Mouse (Mus musculus) adrenal gland, adult (tissue): ENCODE measurements around the gene Phtf2.
A peak's percentile ranks its signal among the peaks of the same experiment; 100 is the strongest.
"Not testable (repeated sequence)": the region's sequence is repeated elsewhere in the genome, so short reads cannot be mapped to it uniquely, and the experiment has no call there.

Source experiments
- DNase-seq, 2 experiments: peaks; one replicate each; pipeline ENCODE4 v3.0.0; 2022 to 2023; ENCODE audit warnings: low spot score in 1 of 2; ENCODE audit not compliant: inconsistent age in 2 of 2

Gene Phtf2

GRCm38 (mm10) chr5:20778274-20778984 is 103.5 kb downstream of the Phtf2 start:
- peak; percentile 11 to 34 for DNase-seq

- peak in 1 of 2 experiments; percentile 63 for DNase-seq
These were observed 108.6 kb downstream of the Phtf2 start for GRCm38 (mm10) chr5:20773341-20773740.

GRCm38 (mm10) chr5:20765365-20765920 is 116.5 kb downstream of the Phtf2 start:
- DNase-seq, result no peak

- DNase-seq, result not testable (repeated sequence)
These were observed 119.5 kb downstream of the Phtf2 start for GRCm38 (mm10) chr5:20762441-20762840.

GRCm38 (mm10) chr5:20760368-20761162 is 121.4 kb downstream of the Phtf2 start:
- peak in 1 of 2 experiments; percentile 29 for DNase-seq

GRCm38 (mm10) chr5:20759771-20760170 is 122.2 kb downstream of the Phtf2 start:
- DNase-seq, result no peak

GRCm38 (mm10) chr5:20753963-20754362 is 128.0 kb downstream of the Phtf2 start:
- no peak for DNase-seq

GRCm38 (mm10) chr5:20753096-20753495 is 128.8 kb downstream of the Phtf2 start:
- DNase-seq, result no peak

- no peak for DNase-seq
These were observed 130.2 kb downstream of the Phtf2 start for GRCm38 (mm10) chr5:20751696-20752095.

GRCm38 (mm10) chr5:20751000-20751399 is 130.9 kb downstream of the Phtf2 start:
- no peak for DNase-seq

- DNase-seq, result no peak
These were observed 132.4 kb downstream of the Phtf2 start for GRCm38 (mm10) chr5:20749535-20749934.

GRCm38 (mm10) chr5:20748856-20749255 is 133.1 kb downstream of the Phtf2 start:
- DNase-seq, result no peak

GRCm38 (mm10) chr5:20748142-20748541 is 133.8 kb downstream of the Phtf2 start:
- DNase-seq, result no peak

- DNase-seq, result no peak
These were observed 140.0 kb downstream of the Phtf2 start for GRCm38 (mm10) chr5:20741936-20742335.

- no peak for DNase-seq
These were observed 140.7 kb downstream of the Phtf2 start for GRCm38 (mm10) chr5:20741193-20741592.

GRCm38 (mm10) chr5:20738795-20739194 is 143.1 kb downstream of the Phtf2 start:
- no peak for DNase-seq

- DNase-seq, result not testable (repeated sequence)
These were observed 158.7 kb downstream of the Phtf2 start for GRCm38 (mm10) chr5:20723226-20723625.

GRCm38 (mm10) chr5:20720201-20720900 is 161.6 kb downstream of the Phtf2 start:
- peak in 1 of 2 experiments; percentile 51 for DNase-seq

GRCm38 (mm10) chr5:20715980-20716379 is 165.9 kb downstream of the Phtf2 start:
- DNase-seq, result not testable (repeated sequence)

- DNase-seq, result not testable (repeated sequence)
These were observed 167.3 kb downstream of the Phtf2 start for GRCm38 (mm10) chr5:20714619-20715018.

- DNase-seq, result not testable (repeated sequence)
These were observed 171.1 kb downstream of the Phtf2 start for GRCm38 (mm10) chr5:20710845-20711244.
